Comparison of ENCODE assay signal across 9 mouse cellular contexts in genomic region chr11:88993625-88994024, GRCm38 (mm10). TPM values are rescaled to one million over a fixed set of nuclear protein-coding genes. Genes with fewer than 3 reads are reported as not detected.
DNase-seq lines count a peak whose midpoint lies in the region; ATAC-seq and TF ChIP-seq lines count a peak whose summit lies in the region.
"Had no signal": no experiment of that assay in that cellular context is flagged by ENCODE, and none has a peak within 500 bp of the region (broad histone marks: within the 10 kb centered on the region; RNA-seq: fewer than 3 reads in every experiment).

No protein-coding gene starts in this region.

- peaks cover 21% of the 10 kb centered on the region for H3K36me3 ChIP-seq in hindbrain, embryonic 10.5 days
- peaks cover 6% of the 10 kb centered on the region for H3K36me3 ChIP-seq in hindbrain, embryonic 16.5 days (ENCODE audit: control insufficient read depth, insufficient read depth, low read length)
- peaks cover 5% of the 10 kb centered on the region; the same call in 1 of the 2 replicates for H3K36me3 ChIP-seq in liver, adult 2 months (ENCODE audit: control insufficient read depth, insufficient read depth, low read length)
- no peaks in the 10 kb centered on the region; the same call in 1 of the 2 replicates for H3K36me3 ChIP-seq in midbrain, embryonic 15.5 days (replicated peaks)

- no peak for ATAC-seq in hindbrain, embryonic 16.5 days
- ATAC-seq in midbrain, embryonic 15.5 days (replicated peaks), result no peak

- peaks cover 7% of the 10 kb centered on the region for H3K27me3 ChIP-seq in hindbrain, embryonic 10.5 days (ENCODE audit: insufficient read depth, poor library complexity, severe bottlenecking)
- H3K27me3 ChIP-seq in hindbrain, embryonic 16.5 days (replicated peaks; ENCODE audit: control insufficient read depth, insufficient read depth, low read length), result peaks cover 1% of the 10 kb centered on the region; the same call in 1 of the 2 replicates
- H3K27me3 ChIP-seq in liver, adult 2 months (ENCODE audit: control insufficient read depth, insufficient read depth, low read length), result no peaks in the 10 kb centered on the region
- H3K27me3 ChIP-seq in midbrain, embryonic 15.5 days (replicated peaks), result peaks cover under 1% of the 10 kb centered on the region; the same call in 1 of the 2 replicates

- H3K4me3 ChIP-seq in hindbrain, embryonic 10.5 days, result no peak overlapping the region
- no peak overlapping the region for H3K4me3 ChIP-seq in hindbrain, embryonic 16.5 days (ENCODE audit: low read length)
- H3K4me3 ChIP-seq in liver, adult 2 months (ENCODE audit: insufficient read depth, low read depth, low read length), result no peak overlapping the region
- no peak overlapping the region for H3K4me3 ChIP-seq in midbrain, embryonic 15.5 days

- H3K4me2 ChIP-seq in hindbrain, embryonic 16.5 days (ENCODE audit: low read length), result no peak overlapping the region
- H3K4me2 ChIP-seq in midbrain, embryonic 15.5 days, result no peak overlapping the region

- peak; percentile 63; the same call in 1 of the 2 replicates for TF ChIP-seq CTCF in liver, adult 2 months (IDR thresholded peaks at IDR 0.05; ENCODE audit: low read depth, low read length)

- peak; percentile 37 for DNase-seq in hindbrain, embryonic 10.5 days (ENCODE audit: low spot score)
- DNase-seq in MEL-GATA-1-ER (ENCODE audit: extremely low read depth, low read depth), result peak; percentile 76
- peak; percentile 72 for DNase-seq in embryo, embryonic 10.5 days (ENCODE audit: low spot score)
- DNase-seq in induced T-regulatory cell, adult 2 months (ENCODE audit: low read depth), result peak; percentile 89
- peak; percentile 58 for DNase-seq in liver, adult 2 months (ENCODE audit: extremely low read depth, low read depth, low spot score)
- DNase-seq in retina, embryonic 14.5 days (ENCODE audit: low spot score), result peak; percentile 73

- H3K4me1 ChIP-seq in hindbrain, embryonic 10.5 days (replicated peaks), result no peaks in the 10 kb centered on the region; the same call in 1 of the 2 replicates
- H3K4me1 ChIP-seq in hindbrain, embryonic 16.5 days (ENCODE audit: control insufficient read depth, insufficient read depth, low read depth, low read length), result no peaks in the 10 kb centered on the region
- H3K4me1 ChIP-seq in liver, adult 2 months (ENCODE audit: control insufficient read depth, insufficient read depth, low read length), result no peaks in the 10 kb centered on the region; the same call in 1 of the 2 replicates
- H3K4me1 ChIP-seq in midbrain, embryonic 15.5 days, result no peaks in the 10 kb centered on the region

- WGBS in hindbrain, embryonic 10.5 days, result 13% methylated on average over 5 of the region's 5 CpGs
- WGBS in hindbrain, embryonic 16.5 days, result 16% methylated on average over 5 of the region's 5 CpGs
- WGBS in liver, adult 2 months, result 22% methylated on average over 5 of the region's 5 CpGs
- WGBS in midbrain, embryonic 15.5 days, result 20% methylated on average over 5 of the region's 5 CpGs

- no peak overlapping the region for H3K27ac ChIP-seq in hindbrain, embryonic 10.5 days
- H3K27ac ChIP-seq in hindbrain, embryonic 16.5 days (ENCODE audit: low read depth, low read length), result no peak overlapping the region
- H3K27ac ChIP-seq in liver, adult 2 months (replicated peaks; ENCODE audit: insufficient read depth, low read depth, low read length), result no peak overlapping the region
- no peak overlapping the region for H3K27ac ChIP-seq in midbrain, embryonic 15.5 days

- H3K9me3 ChIP-seq in hindbrain, embryonic 10.5 days, result no peaks in the 10 kb centered on the region
- H3K9me3 ChIP-seq in hindbrain, embryonic 16.5 days (ENCODE audit: control insufficient read depth, low read length), result no peaks in the 10 kb centered on the region
- no peaks in the 10 kb centered on the region for H3K9me3 ChIP-seq in midbrain, embryonic 15.5 days

- no peak overlapping the region for H3K9ac ChIP-seq in hindbrain, embryonic 16.5 days (ENCODE audit: low read depth, low read length)
- H3K9ac ChIP-seq in liver, adult 2 months (ENCODE audit: low read depth, low read length), result no peak overlapping the region
- H3K9ac ChIP-seq in midbrain, embryonic 15.5 days, result no peak overlapping the region

- H3K79me2 ChIP-seq in liver, adult 2 months (ENCODE audit: control insufficient read depth, insufficient read depth, low read length), result no peaks in the 10 kb centered on the region

- no peak for TF ChIP-seq POLR2A in liver, adult 2 months (IDR thresholded peaks at IDR 0.05; ENCODE audit: extremely low read depth, insufficient read depth, low read length)

RNA-seq across cellular contexts. Expression of gene Trim25, which starts 5.6 kb away (rescaled TPM):
- polyA plus RNA-seq in hindbrain, embryonic 10.5 days (2016; fragmentation: Nextera tagmentation; extraction: Ambion mirVana), result 3.0 and 3.5 TPM in 2 replicates
- polyA plus RNA-seq in hindbrain, embryonic 16.5 days (2015; fragmentation: Nextera tagmentation; extraction: Ambion mirVana), result 4.6 and 5.4 TPM in 2 replicates
- 16.2 and 24.1 TPM in 2 replicates for total RNA-seq in liver, adult 2 months (2014; rRNA removed)
- polyA plus RNA-seq in liver, adult 2 months (2012; rRNA removed), result 29.3 and 32.1 TPM in 2 replicates
- 4.7 and 5.4 TPM in 2 replicates for polyA plus RNA-seq in midbrain, embryonic 15.5 days (2015; fragmentation: Nextera tagmentation; extraction: Ambion mirVana)

RNA-seq across cellular contexts. Expression of gene Coil, which starts 23.6 kb away (rescaled TPM):
- 25.7 and 25.9 TPM in 2 replicates for polyA plus RNA-seq in hindbrain, embryonic 10.5 days (2016; fragmentation: Nextera tagmentation; extraction: Ambion mirVana)
- 26.6 and 27.6 TPM in 2 replicates for polyA plus RNA-seq in hindbrain, embryonic 16.5 days (2015; fragmentation: Nextera tagmentation; extraction: Ambion mirVana)
- 2.6 and 2.7 TPM in 2 replicates for total RNA-seq in liver, adult 2 months (2014; rRNA removed)
- 1.6 and 2.7 TPM in 2 replicates for polyA plus RNA-seq in liver, adult 2 months (2012; rRNA removed)
- 33.7 and 34.2 TPM in 2 replicates for polyA plus RNA-seq in midbrain, embryonic 15.5 days (2015; fragmentation: Nextera tagmentation; extraction: Ambion mirVana)

RNA-seq across cellular contexts. Expression of gene Elobl, which starts 26.9 kb away (rescaled TPM):
- polyA plus RNA-seq in hindbrain, embryonic 10.5 days (2016; fragmentation: Nextera tagmentation; extraction: Ambion mirVana), result not detected in 2 replicates
- not detected in 2 replicates for polyA plus RNA-seq in hindbrain, embryonic 16.5 days (2015; fragmentation: Nextera tagmentation; extraction: Ambion mirVana)
- total RNA-seq in liver, adult 2 months (2014; rRNA removed), result not detected in 2 replicates
- polyA plus RNA-seq in liver, adult 2 months (2012; rRNA removed), result 1.2 TPM in 1 of 2 replicates, not detected in the other
- polyA plus RNA-seq in midbrain, embryonic 15.5 days (2015; fragmentation: Nextera tagmentation; extraction: Ambion mirVana), result 0.22 TPM in 1 of 2 replicates, not detected in the other
- total RNA-seq: layer of hippocampus, postnatal 25 days had no signal

RNA-seq across cellular contexts. Expression of gene Scpep1, which starts 38.4 kb away (rescaled TPM):
- polyA plus RNA-seq in hindbrain, embryonic 10.5 days (2016; fragmentation: Nextera tagmentation; extraction: Ambion mirVana), result 57.4 and 75.7 TPM in 2 replicates
- polyA plus RNA-seq in hindbrain, embryonic 16.5 days (2015; fragmentation: Nextera tagmentation; extraction: Ambion mirVana), result 38.4 and 40.0 TPM in 2 replicates
- total RNA-seq in liver, adult 2 months (2014; rRNA removed), result 27.9 and 32.8 TPM in 2 replicates
- 22.5 and 27.6 TPM in 2 replicates for polyA plus RNA-seq in liver, adult 2 months (2012; rRNA removed)
- polyA plus RNA-seq in midbrain, embryonic 15.5 days (2015; fragmentation: Nextera tagmentation; extraction: Ambion mirVana), result 27.8 and 31.7 TPM in 2 replicates

Comparison
In these comparisons a context has a peak if more than half of its experiments do, and no peak if none do; other contexts are left out.
1. DNase-seq: peak in every context shown above with its lines; median percentile 89 in induced T-regulatory cell, adult 2 months; 76 in MEL-GATA-1-ER; 73 in retina, embryonic 14.5 days; 72 in embryo, embryonic 10.5 days; 58 in liver, adult 2 months; 37 in hindbrain, embryonic 10.5 days.